Mouse (Mus musculus) frontal cortex, postnatal 14 days (tissue): ENCODE measurements around the gene Ddx49.

ENCODE experiments used
- DNase-seq, 2 experiments: peaks; one replicate each; pipeline ENCODE4 v3.0.0; 2022; ENCODE audit warnings: low spot score in 2 of 2

Ddx49 gene

GRCm38 (mm10) chr8:70267674-70268073, 34.6 kb downstream of the Ddx49 start:
- no peak for DNase-seq

- DNase-seq, result no peak
These were observed 43.2 kb downstream of the Ddx49 start for GRCm38 (mm10) chr8:70259043-70259442.

GRCm38 (mm10) chr8:70258600-70258999, 43.7 kb downstream of the Ddx49 start:
- DNase-seq, result no peak

- DNase-seq, result no peak
These were observed 44.8 kb downstream of the Ddx49 start for GRCm38 (mm10) chr8:70257456-70257855.

- DNase-seq, result no peak
These were observed 47.7 kb downstream of the Ddx49 start for GRCm38 (mm10) chr8:70254628-70255027.

- DNase-seq, result no peak
These were observed 54.4 kb downstream of the Ddx49 start for GRCm38 (mm10) chr8:70247841-70248240.

- no peak for DNase-seq
These were observed 55.7 kb downstream of the Ddx49 start for GRCm38 (mm10) chr8:70246622-70247021.
